Mouse (Mus musculus) forelimb bud, embryonic 11.5 days (tissue): Measurements from ENCODE around the gene Rara.
"Not testable (repeated sequence)": the region's sequence is repeated elsewhere in the genome, so short reads cannot be mapped to it uniquely, and the experiment has no call there.

Experiments used
- DNase-seq: peaks from one replicate; pipeline ENCODE4 v3.0.0-alpha.2; 2012; ENCODE audit warnings: low read depth, low spot score

Gene Rara

DNA sequence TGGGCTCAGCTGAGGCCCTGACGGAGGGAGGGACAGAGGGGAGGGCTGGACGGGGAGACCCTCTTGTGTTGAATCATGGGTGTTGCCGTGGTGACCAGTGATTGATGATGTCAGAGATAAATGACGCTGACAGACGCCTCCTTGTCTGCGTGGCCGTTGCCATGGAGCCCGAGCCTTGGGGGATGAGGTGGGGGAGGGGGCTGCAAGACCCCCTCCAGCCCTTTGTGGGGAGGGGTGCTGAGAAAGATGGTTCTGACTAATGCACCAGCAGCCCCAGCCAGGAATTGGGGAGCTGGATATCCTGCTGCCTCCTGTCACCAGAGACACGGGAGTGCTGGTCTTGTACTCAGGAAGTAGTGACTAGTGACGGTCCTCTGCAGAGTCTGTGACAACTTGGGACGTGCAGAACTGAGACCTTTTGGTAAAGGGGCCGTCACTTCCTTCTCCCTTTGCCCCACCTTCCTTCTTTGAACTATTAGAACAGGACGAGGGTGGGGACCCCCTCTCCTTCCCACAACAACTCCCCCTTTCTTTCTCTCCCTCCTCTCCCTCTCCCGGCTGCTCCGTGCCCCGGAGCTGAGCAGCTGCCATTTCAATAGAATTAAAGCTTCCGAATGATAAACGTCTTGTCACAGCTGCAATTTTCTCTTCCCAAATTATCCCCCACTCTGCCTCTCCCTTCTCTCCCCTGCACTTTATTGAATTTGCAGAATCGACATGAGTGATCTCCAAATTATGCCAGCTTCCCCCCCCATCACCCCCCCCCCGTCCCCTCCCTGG is 41.3 kb downstream of the Rara start:
- DNase-seq: peak; percentile 62

DNA sequence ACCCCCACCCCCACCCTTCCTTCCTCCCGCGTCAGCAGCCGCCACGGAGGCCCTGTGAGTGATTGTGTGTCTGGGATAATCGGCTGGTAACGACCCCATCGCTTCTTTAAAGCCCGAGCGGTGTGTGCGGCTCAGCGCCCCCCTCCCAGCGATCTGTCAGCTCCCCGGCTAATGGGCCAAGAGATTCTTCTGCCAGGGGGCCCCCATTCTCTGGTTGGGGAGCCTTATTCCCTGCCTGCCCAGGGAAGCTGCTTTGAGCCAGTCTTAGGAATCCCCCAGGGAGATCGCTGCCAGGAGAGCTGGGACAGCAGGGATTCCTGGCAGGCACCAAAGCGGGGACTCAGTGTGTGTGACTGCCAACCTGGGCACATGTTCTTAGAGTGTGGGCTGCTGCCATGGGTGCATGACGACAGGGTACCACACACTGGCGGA is 41.9 kb downstream of the Rara start:
- no peak for DNase-seq

DNA sequence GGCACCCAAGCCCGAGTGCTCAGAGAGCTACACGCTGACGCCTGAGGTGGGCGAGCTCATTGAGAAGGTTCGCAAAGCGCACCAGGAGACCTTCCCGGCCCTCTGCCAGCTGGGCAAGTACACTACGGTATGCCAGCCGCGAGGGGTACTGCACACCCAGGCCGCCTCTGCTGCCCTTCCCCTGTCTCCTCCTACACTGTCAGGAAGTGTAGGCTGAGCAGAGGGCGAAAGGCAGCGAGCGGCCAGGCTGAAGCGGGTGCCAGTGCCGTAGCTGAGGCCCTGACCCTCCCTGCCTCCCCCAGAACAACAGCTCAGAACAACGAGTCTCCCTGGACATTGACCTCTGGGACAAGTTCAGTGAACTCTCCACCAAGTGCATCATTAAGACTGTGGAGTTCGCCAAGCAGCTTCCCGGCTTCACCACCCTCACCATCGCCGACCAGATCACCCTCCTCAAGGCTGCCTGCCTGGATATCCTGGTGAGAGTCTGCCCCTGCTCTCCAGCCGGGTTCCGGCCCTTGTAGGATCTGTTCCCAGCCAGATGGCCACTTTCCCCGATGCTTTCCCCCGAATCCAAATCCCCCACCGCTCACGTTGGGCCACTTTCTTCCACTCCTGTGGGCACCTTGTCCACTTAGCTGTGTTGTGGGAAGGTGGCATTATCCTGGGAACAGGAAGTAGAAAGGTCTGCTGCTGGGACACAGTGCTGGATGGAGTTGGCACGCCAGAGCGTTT is 42.7 kb downstream of the Rara start:
- DNase-seq: no peak

DNA sequence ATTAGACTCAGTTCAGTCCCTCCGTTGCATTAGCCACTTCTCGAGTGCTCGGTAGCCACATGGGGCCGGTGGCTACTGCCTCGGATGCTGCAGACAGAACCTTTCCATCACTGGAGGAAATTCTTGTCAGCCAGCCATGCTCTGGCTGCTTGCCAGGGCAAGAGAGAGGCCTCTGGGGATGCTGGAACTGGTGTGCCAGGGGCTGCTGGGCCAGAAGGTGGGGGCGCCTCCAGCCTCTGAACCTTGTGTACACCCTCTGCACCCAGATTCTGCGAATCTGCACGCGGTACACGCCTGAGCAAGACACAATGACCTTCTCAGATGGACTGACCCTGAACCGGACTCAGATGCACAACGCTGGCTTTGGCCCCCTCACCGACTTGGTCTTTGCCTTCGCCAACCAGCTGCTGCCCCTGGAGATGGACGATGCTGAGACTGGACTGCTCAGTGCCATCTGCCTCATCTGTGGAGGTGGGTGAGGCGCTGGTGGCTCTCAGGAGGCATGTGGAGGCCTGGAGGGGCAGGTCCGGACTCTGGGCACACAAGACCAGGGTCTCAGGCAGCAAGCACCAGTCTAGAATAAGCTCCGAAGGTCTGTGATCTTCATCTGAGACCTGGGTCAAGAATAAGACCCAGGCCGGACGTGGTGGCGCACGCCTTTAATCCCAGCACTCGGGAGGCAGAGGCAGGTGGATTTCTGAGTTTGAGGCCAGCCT is 43.9 kb downstream of the Rara start:
- no peak for DNase-seq

DNA sequence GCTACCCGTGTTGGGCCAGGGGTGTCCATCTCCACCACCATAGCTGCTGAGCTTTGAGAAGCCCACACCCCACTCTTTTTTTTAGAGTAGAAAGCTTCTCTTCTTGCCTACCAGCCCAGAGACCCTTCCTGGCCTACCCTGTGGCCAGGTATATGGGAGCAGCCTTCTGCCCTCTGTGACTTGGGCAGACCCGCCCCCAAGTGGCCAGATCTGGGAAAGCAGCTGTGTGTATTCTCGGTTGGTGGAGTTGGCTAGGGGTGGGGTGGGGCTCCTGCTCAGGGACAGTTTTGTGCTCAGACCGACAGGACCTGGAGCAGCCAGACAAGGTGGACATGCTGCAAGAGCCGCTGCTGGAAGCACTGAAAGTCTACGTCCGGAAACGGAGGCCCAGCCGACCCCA is 44.6 kb downstream of the Rara start:
- peak; percentile 79 for DNase-seq

DNA sequence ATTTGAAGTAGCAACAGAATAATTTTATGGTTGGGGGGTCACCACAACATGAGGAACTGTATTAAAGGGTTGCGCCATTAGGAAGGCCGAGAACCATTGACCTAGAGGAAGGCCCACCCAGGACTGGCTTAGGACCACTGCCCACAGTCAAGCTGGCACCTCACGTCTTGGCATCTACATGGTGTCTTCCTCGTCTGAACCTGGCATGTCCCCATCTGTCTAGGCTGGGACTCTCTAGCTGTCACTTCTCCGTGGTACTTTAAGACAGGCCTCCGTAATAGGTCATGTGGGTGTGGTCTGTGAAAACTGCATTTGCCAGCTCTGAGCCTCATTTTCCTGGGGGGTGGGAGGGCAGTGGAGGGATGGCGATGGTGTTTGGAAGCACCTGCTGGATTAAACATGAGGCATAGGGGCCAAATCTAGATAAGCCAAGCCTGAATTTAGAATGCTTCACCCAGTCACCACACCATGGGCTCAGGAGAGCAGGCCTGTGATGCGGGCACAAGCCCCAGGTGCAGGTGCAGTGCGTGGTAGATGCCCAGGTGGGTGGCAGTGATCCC is 45.3 kb downstream of the Rara start:
- DNase-seq: no peak

DNA sequence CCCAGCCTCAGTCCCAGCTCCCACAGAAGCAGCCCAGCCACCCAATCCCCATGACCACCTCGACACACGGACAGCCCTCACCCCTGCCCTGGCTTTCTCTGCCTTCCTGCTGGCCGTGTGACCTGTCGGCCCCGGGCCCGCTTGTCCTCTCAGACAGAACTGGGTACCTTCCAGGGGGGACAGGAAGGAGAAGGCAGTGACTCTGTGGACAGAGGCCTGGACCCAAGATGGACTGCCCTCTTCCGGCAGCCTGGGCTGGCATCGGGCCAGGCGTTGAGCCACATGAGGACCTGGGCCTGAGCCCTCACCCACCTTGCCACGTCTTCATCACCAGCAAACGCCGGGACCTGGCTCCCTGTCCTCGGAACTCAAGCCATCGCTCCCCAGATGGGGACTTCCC is 46.0 kb downstream of the Rara start:
- DNase-seq: no peak

DNA sequence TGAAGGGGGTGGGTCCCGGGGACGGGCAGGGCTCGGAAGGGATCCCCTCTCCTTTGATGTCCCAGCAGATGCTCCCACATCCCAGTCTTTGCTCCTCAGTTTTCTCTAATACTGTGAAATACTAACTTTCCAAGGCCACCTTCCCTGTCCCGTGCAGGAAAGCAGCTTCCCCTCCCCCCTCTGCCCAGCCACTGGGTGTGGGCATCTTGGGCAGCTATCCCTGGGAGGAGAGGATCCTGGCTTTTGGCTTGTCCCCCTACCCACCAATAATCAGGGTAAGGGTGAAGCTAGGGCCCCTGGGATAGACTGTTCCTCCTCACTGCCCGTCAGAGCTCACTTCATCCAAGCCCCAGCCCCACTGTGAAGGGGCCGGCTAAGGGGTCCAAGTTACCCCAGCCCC is 46.6 kb downstream of the Rara start:
- DNase-seq: no peak

DNA sequence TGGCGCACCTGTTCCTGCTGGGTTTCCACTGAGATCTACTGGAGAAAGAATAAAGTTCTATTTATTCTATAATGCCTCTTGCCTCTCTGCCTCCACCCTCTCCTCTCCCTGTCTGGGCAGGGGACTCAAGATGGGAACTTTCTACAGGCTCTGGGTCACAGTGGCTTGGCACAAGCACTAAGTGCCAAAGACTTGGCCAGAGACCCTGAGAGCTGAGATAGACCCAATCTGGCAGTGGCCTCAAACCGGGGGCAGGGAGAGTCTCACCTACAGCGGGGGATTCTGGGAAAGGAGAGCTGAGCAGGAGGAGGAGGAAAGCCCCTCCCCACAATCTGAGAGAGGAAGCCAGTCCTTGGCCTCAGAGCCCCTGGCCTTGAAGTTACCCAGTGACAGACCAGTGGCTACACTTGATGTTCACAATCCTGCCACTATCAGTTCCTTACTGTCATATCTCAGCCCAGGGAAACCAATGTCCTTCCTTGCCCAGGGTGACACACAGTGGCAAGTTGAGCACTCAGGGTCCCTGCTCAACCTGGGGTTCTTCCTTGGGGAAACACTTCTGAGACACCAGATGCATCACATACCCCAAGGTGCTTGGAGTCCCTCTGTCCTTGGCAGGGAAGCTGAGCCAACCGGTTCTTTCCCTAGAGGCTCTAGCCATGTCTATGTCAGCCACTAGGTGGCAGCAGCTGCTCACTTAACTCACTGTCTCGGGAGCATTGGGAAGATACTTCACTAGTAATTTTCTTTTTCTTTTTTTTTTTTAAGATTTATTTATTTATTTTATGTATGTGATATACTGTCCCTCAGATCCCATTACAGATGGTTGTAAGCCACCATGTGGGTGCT is 47.5 kb downstream of the Rara start:
- peak; percentile 67 for DNase-seq

DNA sequence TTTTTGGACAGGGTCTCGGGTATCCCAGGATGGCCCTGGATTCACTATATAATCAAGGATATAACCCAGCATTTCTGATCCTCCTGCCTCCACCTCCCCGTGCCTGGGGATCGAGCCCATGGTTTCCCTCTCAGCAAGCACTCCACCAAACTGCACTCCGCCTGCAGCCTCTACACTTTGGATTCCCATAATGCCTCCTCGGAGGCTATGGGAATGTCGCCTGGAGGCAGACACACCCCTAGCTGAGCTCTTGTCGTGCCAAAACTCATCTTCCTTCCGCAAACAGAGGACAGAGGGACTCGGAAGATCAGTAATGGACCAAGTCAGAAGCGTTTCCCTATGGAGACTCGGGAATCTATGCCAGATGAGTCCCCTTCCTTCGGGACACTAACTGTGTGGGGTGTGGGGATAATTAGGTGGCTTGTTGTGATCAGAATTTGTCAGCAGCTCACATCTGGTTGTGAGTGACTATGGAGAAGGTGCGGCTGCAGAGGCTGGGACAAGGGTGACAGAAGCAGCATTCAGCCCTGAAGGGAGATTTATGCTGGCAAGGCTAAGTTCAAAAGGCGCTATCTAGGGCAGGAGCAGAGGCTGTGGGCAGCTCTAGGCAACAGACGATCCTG is 51.0 kb downstream of the Rara start:
- no peak for DNase-seq

DNA sequence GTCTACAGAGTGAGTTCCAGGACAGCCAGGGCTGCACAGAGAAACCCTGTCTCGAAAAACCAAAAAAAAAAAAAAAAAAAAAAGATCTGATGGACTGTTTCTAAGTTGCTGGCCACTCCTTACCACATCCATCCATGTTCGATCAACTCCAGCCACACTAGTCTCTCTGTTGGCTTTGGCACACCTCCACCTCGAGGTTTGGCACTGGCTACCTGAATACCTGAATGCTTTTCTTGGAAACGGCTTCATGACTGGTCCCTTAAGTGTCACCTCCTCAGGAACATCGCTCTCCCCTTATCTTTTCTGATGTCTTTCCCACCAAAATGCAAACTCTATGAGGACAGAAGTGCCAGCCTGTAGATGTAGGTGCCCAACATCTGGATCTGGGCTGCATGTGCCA is 51.7 kb downstream of the Rara start:
- no peak for DNase-seq

DNA sequence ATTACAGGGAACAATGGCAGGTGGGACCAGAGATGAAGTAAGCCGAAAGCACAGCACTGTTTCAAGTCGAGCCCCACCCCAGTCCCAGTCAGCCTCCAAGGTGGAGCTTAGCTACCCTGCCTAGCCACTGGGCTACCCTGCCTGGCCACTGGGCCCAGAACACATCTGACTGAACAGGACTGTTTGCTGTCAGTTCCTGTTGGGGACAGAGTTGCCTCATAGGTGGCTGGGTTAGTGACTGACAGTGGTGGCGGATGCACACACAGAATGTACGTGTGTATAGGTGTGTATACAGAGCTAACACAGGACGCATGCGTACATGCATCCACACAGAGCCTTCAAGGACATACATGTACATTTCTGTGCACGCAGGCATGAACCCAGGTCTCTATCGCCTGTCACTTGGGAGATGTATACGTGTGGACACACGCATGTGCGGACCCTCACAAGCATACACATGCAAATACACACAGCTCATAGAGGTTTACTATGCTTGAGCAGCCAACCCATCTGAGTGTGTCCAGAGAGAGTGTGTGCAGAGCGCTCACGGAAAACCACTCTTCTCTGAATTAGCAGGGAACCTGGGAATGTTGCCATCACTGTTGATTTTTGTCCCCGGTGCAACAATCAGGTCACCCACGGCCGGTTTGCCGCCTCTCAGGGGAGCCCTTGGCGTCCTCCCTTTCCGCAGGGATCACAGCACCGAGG is 53.8 kb downstream of the Rara start:
- DNase-seq: no peak

DNA sequence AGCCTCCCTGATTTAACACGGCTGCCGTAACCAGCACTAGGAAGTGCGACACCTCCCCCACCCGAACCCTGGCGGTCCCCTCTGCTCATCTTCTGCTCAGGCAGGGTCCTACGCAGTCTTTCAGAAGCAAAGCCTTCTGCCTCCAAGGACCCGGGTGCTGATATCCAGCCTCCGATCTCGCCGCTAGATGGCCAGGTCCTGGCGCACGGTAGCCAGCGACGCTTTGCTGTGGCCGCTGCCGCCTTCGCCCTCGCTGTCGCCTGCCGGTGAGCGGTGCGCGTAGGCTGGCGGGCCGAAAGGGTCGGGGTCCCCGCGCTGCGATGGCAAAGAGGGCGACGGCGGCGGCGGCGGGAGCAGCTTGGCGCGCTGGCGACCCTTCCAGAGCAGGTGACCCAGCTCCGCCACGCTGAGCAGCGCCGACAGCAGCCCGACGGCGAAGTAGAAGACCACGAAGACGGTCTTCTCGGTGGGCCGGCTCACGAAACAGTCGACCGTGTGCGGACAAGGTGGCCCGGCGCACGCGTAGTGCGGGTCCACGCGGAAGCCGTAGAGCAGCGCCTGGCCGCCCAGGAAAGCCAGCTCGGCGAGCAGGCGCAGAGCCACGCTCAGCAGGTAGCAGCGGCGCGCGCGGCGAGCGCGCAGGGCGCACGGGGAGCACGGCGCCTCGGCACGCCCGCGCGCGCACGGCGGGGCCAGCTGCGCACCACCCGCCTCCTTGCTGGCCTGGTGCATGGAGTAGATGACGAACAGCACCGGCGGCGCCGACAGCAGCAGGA is 54.6 kb downstream of the Rara start:
- DNase-seq: peak; percentile 67

DNA sequence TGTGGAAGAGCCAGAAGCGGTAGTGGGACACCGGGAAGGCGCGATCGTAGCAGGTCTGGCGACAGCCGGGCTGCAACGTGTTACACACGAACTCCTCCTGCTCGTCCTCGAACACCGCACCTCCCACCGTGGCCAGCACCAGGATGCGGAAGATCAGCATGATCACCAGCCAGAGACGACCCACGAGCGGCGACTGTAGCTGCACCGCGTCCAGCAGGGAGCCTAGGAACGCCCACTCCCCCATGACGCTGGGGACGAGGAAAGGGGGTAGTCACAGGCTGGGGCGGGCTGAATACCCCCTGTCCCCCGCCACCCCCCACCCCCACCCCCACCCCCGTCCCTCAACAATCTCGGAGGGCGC is 55.1 kb downstream of the Rara start, which contains the start of gene Gjd3:
Gjd3 (minus strand) TSS at position 244 of the 361 bp plus-strand sequence.
- no peak for DNase-seq

DNA sequence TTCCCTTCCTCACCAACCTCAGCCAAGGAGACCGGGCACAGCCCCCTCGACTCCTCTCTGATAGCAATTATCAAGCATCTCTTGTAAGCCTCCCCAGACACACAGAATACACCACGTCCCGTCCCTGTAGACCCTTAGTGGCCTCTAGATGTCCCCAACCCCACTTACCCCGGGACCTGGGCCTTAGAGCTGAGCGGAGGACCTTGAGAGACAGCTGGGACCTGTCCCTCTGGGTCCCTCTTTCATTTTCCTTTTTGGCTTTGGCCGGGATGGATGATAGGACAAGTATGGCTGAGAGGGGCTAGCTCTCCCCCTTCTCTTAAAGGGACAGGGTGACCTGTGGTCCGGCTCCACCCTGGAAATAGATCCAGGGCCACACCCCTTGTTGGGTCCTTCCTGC is 55.9 kb downstream of the Rara start:
- no peak for DNase-seq

DNA sequence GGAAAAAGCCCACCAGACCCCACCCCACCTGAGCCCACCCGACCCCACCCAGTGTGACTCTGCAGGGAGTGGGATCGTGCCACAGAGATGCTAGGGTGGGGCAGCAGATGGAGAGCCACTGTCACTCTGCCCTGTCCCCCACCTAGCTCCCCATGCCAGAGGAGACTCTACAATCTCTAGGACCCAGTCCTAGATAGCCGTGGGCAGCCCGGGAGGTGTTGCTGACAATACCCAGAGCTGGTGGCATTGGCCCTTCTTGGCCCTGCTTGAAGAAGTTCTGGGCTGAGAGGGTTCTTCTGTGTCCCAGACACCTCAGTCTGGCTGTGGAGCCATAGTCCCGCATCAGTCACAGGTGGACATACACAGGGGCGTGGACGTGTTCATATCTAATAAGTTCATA is 57.9 kb downstream of the Rara start:
- DNase-seq: no peak

DNA sequence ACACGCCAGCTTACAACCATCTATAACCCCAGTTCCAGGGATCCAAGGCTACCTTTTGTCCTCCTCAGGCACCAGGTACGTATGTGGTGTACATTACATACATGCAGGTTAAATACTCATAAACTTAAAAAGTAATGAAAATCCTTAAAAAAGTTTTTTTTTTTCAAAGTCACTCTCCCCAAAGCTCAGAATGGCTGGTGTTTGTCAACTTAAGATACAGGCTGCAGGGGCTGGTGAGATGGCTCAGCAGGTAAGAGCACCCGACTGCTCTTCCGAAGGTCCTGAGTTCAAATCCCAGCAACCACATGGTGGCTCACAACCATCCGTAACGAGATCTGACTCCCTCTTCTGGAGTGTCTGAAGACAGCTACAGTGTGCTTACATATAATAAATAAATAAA is 60.6 kb downstream of the Rara start:
- DNase-seq: not testable (repeated sequence)

DNA sequence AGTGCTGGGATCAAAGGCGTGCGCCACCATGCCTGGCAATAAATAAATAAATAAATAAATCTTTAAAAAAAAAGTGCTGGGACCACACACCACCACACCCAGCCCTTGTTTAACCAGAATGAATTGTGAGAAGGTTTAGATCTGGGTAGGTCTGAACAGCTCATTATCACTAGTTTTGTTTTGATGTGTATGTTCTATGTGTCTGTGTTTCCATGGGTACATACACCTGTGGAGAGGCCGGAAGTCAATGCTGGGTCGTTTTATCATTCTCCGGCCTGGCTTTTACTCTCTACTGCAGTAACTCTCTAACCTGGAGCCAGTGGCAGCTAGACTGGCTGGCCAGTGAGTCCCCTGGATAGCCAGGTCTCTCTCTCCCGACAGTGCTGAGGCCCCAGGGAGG is 63.2 kb downstream of the Rara start:
- no peak for DNase-seq

DNA sequence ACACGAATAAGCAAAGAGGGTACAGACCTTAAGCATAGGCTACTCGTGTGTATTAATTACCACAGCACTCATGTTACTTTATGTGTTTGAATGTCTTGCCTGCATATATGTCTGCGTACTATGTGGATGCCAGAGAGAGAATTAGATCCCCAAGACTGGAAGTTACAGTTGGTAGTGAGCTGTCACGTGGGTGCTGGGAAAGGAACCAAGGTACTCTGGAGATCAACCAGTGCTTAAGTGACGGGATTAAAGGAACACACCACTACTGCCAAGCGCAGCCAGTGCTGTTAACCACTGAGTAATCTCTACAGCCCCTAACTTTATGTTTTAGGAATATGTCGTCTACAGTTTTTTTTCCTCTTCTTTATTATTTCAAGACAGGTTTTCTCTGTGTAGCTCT is 68.4 kb downstream of the Rara start:
- no peak for DNase-seq
